Mouse (Mus musculus) thymus, postnatal 25 days (tissue): ENCODE measurements around the gene Poc1b.
"Not testable (repeated sequence)": the region's sequence is repeated elsewhere in the genome, so short reads cannot be mapped to it uniquely, and the experiment has no call there.

Experiments used
- DNase-seq: peaks from one replicate; pipeline ENCODE4 v3.0.0; 2022

Poc1b gene

GRCm38 (mm10) chr10:99116237-99116632 is 9.4 kb downstream of the Poc1b start:
- no peak for DNase-seq

DNA sequence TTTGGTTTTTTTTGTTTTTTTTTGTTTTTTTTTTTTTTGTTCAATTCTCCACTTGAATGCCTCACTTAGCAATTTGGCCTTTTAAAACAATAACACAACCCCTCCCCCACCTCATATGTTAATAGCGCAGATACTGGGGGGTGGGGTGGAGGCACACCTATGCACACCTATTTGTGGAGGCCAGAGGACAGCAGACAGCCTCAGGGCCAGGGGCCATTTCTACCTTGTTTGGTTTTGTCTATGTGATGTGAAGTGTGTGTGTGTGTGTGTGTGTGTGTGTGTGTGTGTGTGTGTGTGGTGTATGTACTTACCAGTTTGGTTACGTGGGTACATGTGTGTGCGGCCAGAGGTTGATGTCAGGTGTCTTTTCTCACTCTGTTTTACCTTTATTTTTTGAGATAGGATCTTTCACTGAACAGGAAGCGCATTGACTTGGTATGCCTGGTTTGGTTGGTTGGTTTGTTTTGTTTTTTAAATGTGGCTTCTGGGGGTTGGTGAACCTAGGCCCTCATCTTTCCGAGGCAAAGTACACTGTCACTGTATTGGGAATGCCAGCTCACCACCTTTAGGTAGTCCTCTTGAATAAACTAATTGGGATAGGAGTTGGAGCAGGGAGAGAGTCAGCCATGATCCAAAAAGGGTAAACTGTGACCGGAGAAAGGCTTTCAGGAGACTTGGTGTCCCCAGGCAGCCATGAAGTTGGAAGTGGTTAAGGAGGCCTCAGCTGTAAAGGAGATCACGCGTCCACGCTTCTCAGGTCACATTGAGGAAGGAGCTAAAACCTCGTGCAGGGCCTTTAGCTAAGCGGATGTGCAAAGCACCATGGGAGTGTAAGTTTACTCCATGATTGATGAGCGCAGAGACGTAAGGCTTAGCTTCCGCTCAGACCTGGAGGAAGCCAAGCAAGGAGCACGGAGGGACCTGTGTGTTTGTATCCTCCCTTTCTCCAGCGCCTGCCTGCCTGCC is 10.1 kb downstream of the Poc1b start:
- peak; percentile 39 for DNase-seq

GRCm38 (mm10) chr10:99117876-99118275 is 11.0 kb downstream of the Poc1b start:
- no peak for DNase-seq

DNA sequence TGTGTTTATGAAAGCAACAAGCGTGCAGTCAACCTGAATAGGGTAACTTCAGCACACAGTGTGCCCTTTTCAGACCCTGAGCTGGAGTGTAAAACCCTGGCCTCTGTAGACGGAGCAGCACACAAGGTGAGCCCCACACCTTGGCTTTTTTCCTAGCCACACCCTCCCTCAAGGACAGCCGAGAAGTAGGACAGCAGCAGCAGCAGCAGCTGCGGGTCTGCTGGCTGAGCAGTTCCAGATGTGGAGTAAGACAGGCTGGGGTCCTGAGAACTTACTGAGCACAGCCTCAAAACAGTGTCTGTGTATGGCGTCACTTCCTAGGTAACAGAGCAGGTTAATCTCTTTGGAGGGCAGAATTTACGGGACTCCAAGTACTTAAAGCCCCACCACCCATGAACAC is 11.9 kb downstream of the Poc1b start:
- DNase-seq = peak; percentile 33

DNA sequence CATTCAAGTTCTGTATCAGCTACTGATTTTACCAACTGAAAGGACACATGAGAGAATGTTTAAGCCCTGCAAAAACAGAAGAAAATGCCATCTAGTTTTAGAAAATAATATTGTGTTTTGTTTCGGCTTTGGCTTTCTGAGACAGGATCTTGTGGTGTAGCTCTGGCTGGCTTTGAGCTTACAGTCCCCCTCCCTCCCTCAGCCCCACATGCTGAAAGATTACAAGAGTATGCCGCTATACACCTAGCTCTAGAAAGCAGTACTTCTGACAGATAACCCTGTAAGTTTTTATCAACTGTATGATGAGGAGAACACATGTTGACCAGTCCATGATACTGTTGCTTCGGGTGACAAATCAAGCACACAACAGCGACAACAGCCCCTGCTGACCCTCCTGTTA is 12.6 kb downstream of the Poc1b start:
- DNase-seq = peak; percentile 49

DNA sequence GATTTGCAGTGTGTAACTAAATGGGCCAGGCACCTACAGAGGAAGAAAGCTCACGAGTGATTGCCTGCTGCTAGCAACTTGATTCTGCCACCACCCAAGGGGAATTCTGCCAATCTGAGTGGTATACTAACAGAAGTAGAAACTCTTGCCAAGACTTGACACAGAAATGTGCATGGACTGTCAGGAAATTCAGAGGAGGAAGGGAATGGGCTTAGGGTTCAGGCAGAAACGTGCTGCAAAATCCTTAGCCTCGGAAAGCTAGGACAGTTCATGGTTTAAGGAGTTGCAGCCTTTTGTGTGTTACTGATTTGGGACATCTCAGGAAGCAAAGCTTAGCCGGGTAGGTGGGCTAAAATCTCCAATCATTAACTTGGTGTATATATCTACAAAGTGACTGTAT is 19.4 kb downstream of the Poc1b start, which contains the start of gene Phxr2:
Gene Phxr2, minus strand, starts transcription at position 101 of the 400 bp plus-strand sequence.
- no peak for DNase-seq

DNA sequence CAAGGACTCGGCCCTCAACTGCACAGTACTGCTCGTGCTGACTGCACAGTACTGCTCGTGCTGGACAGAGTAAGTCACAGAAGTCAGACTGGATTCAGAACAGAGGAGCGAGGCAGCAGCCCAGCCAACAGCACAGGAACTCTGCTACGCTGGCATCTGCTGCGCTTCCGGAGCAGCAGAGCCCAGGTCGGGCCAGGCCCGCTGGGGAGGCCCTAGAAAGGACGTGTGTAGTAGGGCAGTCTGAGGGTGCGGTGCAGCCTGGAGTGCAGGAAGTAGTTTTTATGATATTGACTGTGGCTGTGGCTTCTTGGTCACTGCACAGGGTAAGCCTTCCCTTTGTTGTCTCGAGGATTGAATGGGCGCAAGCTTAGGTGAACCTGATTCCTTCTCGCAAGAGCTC is 20.1 kb downstream of the Poc1b start:
- DNase-seq = peak; percentile 79

DNA sequence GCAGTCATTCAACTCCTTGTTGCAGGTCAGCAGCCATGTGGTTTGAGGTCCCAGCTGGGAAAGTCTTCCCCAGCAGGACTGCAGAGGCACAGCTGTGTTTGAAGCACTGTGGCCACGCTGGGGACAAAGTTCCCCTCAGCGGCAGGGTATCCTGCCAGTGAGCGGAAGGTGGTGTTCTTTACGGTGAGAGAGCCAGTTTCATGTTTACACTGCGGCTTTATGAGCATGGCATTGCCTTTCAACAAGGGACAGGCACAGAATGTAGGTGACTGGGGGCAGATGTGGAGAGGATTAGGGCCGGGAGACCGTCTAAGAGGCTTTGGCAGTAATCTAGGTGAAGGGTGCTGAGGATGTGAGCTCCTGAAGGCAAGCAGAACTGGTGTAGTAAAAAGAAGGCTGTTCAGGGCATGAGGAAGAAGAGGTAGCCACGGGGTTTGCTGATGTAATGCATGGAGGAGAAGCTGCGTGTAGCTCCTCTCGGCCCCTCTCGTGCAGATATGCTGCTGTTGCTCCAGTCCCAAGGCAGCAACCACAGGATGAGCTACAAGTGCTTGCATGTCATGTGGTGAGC is 20.9 kb downstream of the Poc1b start:
- DNase-seq = peak; percentile 74

DNA sequence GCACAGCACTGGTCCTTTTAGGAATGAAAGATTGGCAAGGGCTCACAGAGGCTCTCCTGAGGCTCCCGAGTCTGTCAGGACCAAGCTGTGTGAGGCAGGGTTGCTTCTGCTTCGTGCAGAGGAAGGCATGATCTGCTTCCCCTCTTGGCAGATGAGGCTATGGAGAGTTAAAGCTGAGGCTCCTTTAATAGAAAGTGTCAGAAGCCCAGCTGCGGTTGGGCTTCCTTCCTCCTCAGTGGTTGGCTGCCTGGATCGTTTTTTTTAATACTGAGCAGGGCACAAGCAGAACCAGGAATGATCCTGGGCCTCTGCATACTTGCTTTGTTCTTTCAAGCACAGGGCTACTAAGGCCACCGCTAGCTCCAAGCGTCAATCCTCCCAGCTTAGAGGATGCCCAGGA is 23.8 kb downstream of the Poc1b start:
- no peak for DNase-seq

- peak; percentile 41 for DNase-seq
Measured at GRCm38 (mm10) chr10:99131298-99131697, 24.5 kb downstream of the Poc1b start.

GRCm38 (mm10) chr10:99132189-99132588 is 25.4 kb downstream of the Poc1b start:
- peak; percentile 86 for DNase-seq

- no peak for DNase-seq
Measured at GRCm38 (mm10) chr10:99132595-99133272, 25.9 kb downstream of the Poc1b start.

GRCm38 (mm10) chr10:99133321-99133875 is 26.6 kb downstream of the Poc1b start:
- DNase-seq = no peak

GRCm38 (mm10) chr10:99136337-99136736 is 29.5 kb downstream of the Poc1b start:
- DNase-seq = no peak

DNA sequence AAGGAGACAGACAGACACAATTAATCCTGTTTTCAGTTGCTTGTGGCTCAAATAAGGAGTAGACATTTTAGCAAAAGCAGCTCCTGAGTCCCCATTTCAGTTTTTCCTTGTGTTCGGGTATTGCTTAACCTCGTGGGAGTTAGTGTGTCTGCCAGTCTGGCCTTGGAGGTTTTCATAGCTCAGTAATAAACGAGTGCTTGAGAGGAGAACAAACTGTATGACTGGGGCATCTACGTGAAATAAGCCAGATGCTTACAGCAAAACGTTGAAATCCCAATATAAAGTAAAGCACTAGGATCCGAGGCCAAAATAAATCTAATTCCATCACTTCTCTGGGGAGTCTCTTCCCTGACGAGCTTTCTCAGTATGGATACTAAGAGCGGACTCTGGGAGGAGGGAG is 38.8 kb downstream of the Poc1b start:
- no peak for DNase-seq

DNA sequence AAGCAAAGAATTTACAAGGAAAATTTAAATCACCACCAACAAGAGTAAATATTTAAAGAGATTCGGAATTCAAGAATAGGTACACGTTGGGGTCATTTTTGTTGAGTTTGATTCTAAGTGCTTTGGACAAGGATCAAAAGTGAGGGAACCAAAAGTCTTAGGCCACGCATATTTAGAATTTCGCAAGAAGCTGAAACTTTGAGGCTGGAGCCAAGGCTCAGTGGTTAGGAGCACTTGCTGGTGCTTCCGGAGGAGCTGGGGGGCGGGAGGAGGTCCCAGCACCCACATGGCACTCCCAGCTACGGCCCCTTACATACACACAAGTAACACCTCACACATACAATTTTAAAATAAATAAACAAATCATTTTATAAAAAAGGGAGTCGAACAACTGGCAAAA is 39.8 kb downstream of the Poc1b start:
- DNase-seq = no peak

DNA sequence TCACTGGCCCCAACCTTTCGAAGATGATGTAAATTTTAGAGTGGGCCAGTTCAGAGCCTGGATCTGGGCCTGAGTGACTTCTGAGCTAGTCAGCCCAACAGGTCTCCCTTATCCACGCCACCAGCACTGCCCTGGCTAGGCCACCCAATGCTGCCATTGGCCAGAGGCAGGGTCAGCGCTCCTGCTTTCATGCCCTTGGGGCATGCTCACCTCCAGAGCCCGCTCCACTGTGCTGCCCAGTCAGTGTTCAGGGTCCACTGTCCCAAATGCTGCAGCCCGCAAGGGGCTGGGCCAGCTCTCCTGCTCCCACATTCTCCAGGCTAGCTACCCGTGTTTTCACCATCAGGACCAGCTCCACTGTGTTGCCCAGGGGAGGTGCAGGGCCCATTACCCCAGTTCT is 43.2 kb downstream of the Poc1b start:
- DNase-seq = no peak

GRCm38 (mm10) chr10:99151580-99151979 is 44.7 kb downstream of the Poc1b start:
- no peak for DNase-seq

DNA sequence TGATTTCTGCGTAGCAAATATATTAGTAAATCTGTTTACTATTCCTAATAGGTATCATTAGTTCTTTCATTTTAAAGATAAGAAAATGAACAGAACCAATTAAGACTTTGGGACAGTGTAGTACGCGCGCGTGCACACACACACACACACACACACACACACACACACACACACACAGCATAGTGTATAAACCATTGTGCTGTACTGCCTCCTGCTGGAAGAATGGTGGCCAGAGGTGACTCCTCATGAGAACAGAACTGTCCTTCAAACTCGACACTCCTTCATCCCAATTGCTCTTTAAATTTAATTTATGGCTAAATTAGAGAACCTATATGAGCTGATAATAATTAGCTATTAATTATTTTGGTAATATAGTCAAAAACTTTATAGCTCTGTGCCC is 45.2 kb downstream of the Poc1b start:
- DNase-seq = peak; percentile 75

GRCm38 (mm10) chr10:99154635-99155034 is 47.8 kb downstream of the Poc1b start:
- no peak for DNase-seq

DNA sequence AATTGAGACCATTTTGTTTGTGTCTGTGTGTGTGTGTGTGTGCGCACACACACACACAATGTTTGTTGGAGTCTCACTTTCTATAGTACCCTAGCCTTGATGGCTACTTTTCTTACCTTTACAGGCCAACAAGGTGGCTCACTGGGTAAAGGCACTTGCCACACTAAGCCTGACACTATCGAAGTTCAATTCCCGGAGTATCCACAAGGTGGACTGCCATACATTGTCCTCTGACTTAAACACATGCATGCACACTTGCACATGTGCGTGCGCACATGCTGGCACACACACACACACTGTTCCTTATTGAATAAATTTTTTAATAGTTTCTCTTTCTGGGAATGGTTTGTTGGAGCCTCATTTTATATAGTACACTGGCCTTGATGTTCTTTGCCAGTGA is 50.0 kb downstream of the Poc1b start:
- DNase-seq = no peak

DNA sequence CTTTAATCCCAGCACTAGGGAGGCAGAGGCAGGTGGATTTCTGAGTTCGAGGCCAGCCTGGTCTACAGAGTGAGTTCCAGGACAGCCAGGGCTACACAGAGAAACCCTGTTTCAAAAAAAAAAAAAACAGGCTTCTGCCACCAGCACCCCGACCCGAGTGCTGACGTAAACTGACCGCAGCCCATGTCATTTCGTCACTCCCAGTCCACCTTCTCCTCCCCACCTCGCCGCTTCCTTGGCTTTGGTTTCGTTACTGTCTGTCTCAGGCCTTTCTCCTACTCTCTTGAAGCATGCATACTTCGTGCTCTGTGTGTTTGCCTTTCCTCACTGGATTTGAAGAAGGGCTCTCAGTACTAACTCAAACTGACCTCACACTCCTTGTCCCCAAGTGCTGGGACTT is 50.9 kb downstream of the Poc1b start:
- not testable (repeated sequence) for DNase-seq

- DNase-seq = peak; percentile 60
Measured at GRCm38 (mm10) chr10:99161987-99162582, 55.2 kb downstream of the Poc1b start.
